Comparison of ENCODE assay signal across 10 mouse cellular contexts in genomic region chr11:88514151-88514926, GRCm38 (mm10).
A peak's percentile ranks its signal among the peaks of the same experiment; 100 is the strongest.
DNase-seq lines count a peak whose midpoint lies in the region; ATAC-seq and TF ChIP-seq lines count a peak whose summit lies in the region.
"Had no signal": no experiment of that assay in that cellular context is flagged by ENCODE, and none has a peak within 500 bp of the region (broad histone marks: within the 10 kb centered on the region; RNA-seq: fewer than 3 reads in every experiment).

No protein-coding gene starts in this region.

- peaks cover 10% of the 10 kb centered on the region for H3K4me1 ChIP-seq in stomach, postnatal 0 days (replicated peaks; ENCODE audit: control insufficient read depth, insufficient read depth)

- H3K4me2 ChIP-seq in myocyte (ENCODE audit: low read depth): peak overlapping the region; percentile 7
- H3K4me2 ChIP-seq in stomach, postnatal 0 days (replicated peaks; ENCODE audit: low read depth): no peak overlapping the region

- no peaks in the 10 kb centered on the region for H3K9me3 ChIP-seq in stomach, postnatal 0 days (ENCODE audit: control insufficient read depth, low read length)

- no peak overlapping the region for H3K9ac ChIP-seq in stomach, postnatal 0 days (ENCODE audit: low read length)

- H3K79me2 ChIP-seq in myocyte (ENCODE audit: control insufficient read depth, insufficient read depth): peaks cover 5% of the 10 kb centered on the region

- WGBS in stomach, postnatal 0 days: 78% methylated on average over 12 of the region's 12 CpGs

- H3K27ac ChIP-seq in stomach, postnatal 0 days (replicated peaks): no peak overlapping the region
- H3K27ac ChIP-seq: left cerebral cortex, adult 2 months had no signal

- no peaks in the 10 kb centered on the region for H3K27me3 ChIP-seq in myocyte (ENCODE audit: control insufficient read depth, insufficient read depth, insufficient read length)
- H3K27me3 ChIP-seq in stomach, postnatal 0 days (ENCODE audit: control insufficient read depth, insufficient read depth, low read length): no peaks in the 10 kb centered on the region

- no peak overlapping the region for H3ac ChIP-seq in myocyte (ENCODE audit: control insufficient read depth, insufficient read length)

- no peak for TF ChIP-seq CTCF in stomach, postnatal 0 days (IDR thresholded peaks at IDR 0.05; ENCODE audit: low read depth)

- TF ChIP-seq POLR2A in myocyte (IDR thresholded peaks at IDR 0.05; ENCODE audit: insufficient read length, low read depth): no peak

- no peak for ATAC-seq in stomach, postnatal 0 days (ENCODE audit: low FRiP score, low TSS enrichment)

- TF ChIP-seq EP300 in stomach, postnatal 0 days (optimal IDR thresholded peaks at IDR 0.05): no peak

- no peaks in the 10 kb centered on the region for H3K36me3 ChIP-seq in myocyte (ENCODE audit: control insufficient read depth, insufficient read depth)
- no peaks in the 10 kb centered on the region for H3K36me3 ChIP-seq in stomach, postnatal 0 days (ENCODE audit: control insufficient read depth, insufficient read depth, low read length)

- no peak overlapping the region for H3K4me3 ChIP-seq in myocyte
- no peak overlapping the region for H3K4me3 ChIP-seq in stomach, postnatal 0 days (ENCODE audit: low read depth, low read length)
- H3K4me3 ChIP-seq: left cerebral cortex, adult 2 months had no signal

- peak; percentile 74 for DNase-seq in adrenal gland, postnatal 10 days
- DNase-seq in adrenal gland, adult 18-20 months (ENCODE audit: low spot score in 2 of 2): no peak
- peak; percentile 35 for DNase-seq in lung, postnatal 10 days
- DNase-seq in lung, postnatal 25 days (ENCODE audit: low spot score): no peak
- DNase-seq in gastrocnemius, postnatal 25 days: peak; percentile 76
- DNase-seq in stomach, postnatal 0 days (ENCODE audit: low spot score): no peak
- no peak for DNase-seq in urinary bladder, postnatal 25 days (ENCODE audit: low spot score)
- DNase-seq: B cell, adult 2 months had no signal

TF ChIP-seq in myocyte, 11 proteins besides CTCF, POLR2A, EP300 and RAD21:
- TF ChIP-seq MYOG (IDR thresholded peaks at IDR 0.05; ENCODE audit: control insufficient read depth in 1 of 3, insufficient read depth in 1 of 3, insufficient read length in 2 of 3, low read depth in 2 of 3) (peak in 1 of 3 experiments; percentile 38), E2F4 (IDR thresholded peaks at IDR 0.05; ENCODE audit: insufficient read depth) (no peak)
TF ChIP-seq in myocyte: peak in this region for 1.

Comparison
In these comparisons a context has a peak if more than half of its experiments do, and no peak if none do; other contexts are left out.
1. DNase-seq: peak in adrenal gland, postnatal 10 days (single experiment), lung, postnatal 10 days (single experiment) and gastrocnemius, postnatal 25 days (single experiment); none in adrenal gland, adult 18-20 months (0 of 2), lung, postnatal 25 days (single experiment), stomach, postnatal 0 days (single experiment) and urinary bladder, postnatal 25 days (single experiment).